Mouse (Mus musculus) kidney, postnatal 36 days (tissue): ENCODE data around the gene Ccdc84.
"Not testable (repeated sequence)": the region's sequence is repeated elsewhere in the genome, so short reads cannot be mapped to it uniquely, and the experiment has no call there.

Experiments used
- DNase-seq, 2 experiments: peaks; one replicate each; pipeline ENCODE4 v3.0.0; 2021 to 2022; ENCODE audit warnings: mixed read lengths in 2 of 2

The Ccdc84 gene

DNA sequence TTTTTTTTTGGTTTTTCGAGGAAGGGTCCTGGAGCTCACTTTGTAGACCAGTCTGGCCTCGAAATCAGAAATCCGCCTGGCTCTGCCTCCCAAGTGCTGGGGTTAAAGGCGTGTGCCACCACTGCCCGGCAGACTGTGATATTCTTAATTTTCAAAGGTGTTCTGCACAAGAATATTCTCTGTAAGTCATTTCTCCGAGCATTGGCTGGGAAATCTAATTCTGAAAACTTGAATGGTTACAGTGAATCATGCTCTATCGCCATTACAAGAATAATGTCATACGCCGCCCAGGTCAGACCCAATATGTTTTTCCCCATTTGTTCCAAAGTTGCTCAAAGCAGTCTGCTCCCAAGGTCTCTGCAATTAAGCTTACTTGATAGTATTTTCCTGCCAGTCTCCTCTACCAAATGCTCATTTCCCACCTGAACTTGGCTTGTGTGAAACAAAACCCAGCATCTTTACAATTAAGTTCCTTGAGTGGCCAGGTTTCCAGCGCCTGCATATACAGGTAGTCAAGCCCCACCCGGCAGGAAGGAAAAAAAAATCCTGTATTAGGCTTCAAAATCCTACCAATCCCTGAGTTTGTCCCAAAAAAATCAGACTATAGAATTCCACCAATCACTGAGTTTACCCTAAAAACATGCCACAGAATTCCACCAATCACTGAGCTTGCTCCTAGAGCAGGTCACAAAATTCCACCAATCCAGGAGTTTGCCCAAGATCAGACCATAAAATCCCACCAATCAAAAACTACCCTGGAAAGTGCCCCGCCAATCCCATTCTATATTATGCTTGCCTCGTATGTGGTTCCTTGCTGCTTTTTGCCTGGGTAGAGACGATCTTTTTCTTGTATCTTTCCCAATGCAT is at the start of gene Ccdc84:
Gene Ccdc84, minus strand, starts transcription at position 51 of the 867 bp plus-strand sequence.
- no peak for DNase-seq

DNA sequence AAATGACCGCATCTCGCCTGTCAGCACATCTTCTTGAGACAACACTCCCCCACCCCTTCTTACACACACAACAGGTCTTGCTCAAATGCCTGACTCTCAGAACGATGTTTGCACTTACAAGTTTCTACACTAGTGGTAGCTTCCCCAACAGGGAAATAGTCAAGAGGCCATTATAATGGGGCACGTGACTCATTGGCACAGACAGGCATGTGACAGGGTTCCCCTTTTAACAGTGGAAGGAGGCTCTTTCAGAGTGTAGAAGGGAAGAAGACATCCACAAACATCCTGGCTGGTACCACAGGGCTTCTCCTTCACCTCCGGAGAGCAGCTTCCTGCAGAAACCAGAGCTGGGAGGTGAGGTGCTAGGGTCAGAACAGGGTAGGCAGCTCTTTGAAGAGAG is 43.6 kb upstream of the Ccdc84 start:
- no peak for DNase-seq

DNA sequence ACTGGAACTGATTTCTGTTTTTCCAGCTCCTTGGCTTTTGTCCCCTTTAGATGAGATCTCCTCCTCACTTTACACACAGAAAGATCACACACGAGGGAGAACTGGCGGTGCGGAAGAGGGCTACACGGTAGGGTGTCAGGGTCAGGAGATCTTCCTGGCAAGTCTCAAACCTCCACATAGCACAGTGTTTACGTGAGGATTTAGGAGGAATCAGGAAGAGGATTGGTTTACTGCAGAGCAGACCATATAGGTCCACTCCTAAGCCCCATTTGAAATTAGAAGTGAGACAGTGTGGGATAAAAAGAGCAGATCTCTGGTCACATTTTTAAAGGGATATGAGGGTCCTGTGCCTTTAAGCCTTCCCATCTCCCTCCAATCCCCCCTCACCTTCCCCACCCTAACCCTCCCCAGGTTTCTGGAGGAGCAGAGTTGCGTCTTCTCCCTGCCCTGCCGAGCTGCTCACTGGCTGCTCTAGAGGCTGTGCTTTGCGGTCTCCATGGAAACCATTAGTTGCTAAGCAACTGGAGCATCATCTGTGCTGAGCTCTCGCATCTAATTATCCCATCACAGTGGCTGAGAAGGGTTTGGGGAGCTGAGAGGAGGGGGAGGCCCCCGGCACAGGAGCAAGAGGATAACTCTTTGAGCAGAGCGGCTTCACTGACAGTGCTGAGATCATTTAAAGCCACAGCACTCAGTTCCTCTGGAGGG is 38.8 kb upstream of the Ccdc84 start:
- no peak for DNase-seq

DNA sequence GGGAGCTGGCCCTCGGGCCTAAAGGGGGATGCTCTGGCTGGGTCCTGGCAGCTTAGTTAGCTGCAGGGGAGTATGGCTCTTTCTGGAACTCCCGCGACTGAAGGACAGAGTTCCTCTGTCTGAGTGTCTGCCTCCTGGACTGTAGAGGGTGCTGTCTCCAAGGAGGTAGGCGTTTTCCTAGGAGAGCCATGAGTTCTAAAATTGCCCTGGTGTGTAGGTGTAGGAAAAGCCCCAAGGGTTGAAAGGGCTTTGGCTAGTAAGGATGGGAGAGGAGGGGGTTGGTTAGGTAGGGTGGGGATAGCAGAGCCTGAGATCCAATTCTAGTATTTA is 36.5 kb upstream of the Ccdc84 start, which contains the start of gene Upk2:
Gene Upk2, minus strand, starts transcription at position 86 of the 330 bp plus-strand sequence.
- peak in 1 of 2 experiments; percentile 12 for DNase-seq

DNA sequence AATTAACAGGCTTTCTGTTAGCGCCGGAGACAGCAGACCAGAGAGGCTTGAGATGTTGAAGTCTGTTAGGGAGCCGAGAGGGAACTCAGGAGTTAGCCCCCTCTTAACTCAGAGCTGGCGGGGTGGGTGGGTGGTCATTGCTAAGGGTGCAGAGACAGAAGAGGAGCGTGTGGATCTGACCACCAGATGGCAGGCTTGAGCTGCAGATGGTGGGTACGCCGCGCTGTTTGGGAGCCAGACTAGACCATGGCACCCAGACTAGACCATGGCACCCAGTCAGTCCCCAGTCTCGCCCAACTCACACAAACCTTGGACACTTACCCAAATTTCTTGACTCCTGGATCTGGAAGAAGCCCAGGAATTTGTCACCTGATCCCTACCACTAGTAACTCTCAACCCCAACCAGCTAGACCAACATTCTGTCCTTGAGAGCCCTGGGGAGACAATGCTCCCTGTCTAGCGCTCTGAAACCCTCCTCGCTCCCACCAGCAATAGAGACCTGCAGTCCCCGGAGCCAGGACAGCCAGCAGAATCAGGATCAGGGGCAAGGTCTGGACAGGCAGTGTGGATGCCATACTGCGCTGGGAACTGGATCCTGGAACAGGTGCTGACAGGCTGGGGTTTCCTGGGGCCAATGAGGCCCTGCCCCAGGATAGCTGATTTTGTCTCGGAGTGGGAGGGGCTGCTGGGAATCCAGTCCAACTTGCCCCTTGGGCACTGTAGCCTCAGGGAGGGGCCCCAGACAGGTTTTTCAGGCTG is 35.9 kb upstream of the Ccdc84 start:
- peak; percentile 77 to 95 for DNase-seq

DNA sequence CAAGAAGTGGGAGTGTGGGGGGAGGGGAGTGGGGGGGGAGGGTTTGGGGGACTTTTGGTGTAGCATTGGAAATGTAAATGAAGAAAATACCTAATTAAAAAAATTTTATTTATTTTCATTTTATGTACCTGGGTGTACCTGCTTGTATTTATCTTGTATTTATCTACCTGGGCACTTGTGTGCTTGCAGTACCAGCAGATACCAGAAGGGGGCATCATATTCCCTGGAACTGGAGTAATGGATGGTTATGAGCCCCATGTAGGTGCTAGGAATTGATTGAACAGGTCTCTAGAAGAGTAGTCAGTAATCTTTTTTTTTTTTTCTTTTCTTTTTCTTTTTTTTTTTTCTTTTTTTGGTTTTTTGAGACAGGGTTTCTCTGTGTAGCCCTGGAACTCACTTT is 32.0 kb upstream of the Ccdc84 start:
- DNase-seq: peak in 1 of 2 experiments; percentile 45

DNA sequence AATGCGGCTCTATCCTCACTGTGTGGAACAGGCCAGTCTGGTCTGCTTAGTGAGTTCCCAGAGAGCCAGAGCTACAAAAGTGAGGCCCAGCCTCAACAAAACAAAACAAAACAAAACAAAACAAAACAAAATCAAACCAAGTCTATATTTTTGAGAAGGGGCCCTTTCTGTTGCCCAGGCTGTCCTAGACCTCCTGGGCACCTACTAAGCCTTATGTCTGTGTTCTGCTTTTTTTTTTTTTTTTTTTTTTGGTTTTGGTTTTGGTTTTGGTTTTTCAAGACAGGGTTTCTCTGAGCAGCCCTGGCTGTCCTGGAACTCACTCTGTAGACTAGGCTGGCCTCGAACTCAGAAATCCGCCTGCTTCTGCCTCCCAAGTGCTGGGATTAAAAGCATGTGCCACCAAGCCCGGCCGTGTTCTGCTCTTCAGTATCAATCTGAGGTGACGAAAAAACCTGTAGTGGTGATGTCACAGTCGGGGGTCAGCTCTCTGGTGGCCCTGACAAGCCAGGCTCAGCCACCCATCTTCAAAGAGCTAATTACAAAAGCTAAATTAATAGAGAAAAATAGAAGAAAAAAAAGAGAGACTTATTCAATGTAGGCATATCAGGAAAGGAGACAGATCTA is 26.1 kb upstream of the Ccdc84 start:
- DNase-seq: not testable (repeated sequence)

DNA sequence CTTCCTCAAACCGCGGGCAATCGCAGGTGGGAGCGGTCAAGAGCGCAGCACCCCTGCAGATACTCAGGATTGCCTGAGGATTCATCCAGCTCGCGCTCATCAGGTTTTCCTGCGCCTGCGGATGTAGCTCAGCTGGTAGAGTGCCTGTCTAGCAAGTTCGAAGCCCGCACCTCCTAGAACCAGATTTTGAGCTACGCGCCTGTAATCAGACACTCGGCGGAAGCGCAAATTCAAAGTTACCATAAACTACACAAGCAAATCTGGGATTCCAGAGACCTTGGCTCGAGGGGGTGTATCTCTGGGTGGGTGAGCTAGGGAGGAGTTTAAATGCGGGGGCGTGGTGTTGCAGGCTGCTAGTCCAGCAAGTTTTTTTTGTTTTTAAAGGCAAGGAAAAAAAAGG is 22.6 kb upstream of the Ccdc84 start, which contains the start of gene Foxr1:
Gene Foxr1, minus strand, starts transcription at position 176 of the 400 bp plus-strand sequence.
- no peak for DNase-seq

DNA sequence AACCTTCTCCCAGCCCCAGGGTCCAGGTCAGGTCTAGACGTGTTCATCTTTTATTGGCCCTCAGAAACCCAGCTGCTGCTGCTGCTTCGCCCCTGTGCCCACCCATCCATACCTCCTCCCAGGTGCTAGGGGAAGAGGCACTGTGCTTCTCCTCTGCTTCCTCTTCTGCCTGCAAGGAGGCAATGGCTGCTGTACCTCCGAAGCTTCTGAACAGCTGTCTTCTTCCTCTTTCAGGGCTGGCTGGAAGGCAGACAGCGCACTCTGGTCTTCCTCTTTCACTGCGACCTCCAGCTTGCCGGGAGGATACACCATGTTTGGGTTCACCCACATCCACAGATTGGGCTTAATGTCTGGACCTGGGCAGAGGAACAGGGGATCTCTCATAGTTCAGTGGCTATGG is 17.4 kb upstream of the Ccdc84 start:
- no peak for DNase-seq

DNA sequence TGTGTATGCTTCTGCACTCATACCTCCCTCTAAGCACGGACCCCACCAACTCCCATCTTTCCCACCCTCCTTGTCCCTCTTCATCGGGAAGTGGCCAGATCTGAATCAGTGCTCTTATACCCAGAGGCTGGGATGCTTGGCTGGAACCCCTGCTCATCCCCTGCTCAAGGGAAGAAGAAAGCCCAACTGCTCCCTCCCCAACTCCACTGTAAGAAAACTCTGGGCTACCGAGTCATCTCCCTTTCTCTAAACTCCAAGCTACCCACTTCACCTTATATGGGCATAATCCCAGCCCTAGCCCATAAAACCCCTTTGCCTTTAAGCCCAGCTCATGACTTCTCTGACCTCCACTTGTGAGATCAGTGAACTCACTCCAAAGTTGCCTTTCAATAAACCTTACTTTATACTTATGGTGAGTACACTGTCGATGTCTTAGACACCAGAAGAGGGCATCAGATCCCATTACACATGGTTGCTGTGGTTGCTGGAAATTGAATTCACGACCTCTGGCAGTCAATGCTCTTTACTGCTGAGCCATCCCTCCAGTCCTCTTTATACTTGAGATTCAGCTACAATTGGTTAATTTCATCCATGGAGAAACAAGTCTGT is 14.3 kb upstream of the Ccdc84 start:
- no peak for DNase-seq

DNA sequence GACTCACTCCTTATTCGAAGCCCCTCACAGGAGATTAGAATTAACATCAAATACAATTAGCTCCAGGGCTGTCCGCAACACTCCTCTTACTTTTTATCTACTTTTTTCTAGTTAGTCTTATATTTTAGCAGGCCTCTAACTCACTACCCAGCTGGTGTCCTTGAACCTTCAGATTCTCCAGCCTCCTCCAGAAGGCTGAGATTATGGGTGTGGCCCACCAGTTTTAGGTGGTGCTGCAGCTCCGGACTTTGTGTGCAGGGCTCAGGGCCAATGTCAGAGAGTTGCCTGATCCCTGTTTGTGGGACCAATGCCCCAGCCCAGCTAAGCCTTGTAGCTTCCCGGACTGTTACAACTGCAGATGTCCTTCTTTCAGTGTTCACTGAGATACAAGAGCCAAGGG is 5.2 kb upstream of the Ccdc84 start:
- DNase-seq: no peak

DNA sequence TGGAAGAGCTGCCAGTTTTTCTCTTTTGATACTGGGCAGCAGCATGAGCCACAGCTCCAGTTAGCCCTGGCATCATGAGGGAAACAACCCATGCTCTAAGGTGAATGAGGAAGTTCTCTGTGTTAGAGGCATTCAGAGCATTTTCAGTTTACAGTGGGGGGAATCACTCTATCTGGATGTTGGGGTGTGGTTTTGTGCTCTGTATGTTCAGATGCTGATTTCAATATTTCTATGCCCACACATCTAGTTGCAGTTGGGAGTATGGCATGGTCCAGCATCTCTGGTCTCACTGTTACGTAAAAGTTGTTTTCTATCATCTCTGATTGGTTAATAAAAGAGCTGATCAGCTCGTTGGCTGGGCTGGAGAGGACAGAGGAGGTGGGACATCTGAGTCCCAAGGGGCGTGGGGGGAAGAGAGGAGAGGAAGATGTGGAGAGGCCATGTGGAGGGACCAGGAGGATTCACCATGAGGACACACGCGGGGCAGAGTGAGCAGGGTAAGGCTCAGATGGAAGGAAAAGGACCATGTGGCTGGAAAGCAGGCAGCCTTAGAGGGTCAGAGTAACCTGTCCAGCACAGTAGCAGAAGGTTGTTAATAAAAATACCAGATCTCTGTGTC is 2.0 kb upstream of the Ccdc84 start:
- DNase-seq: no peak

DNA sequence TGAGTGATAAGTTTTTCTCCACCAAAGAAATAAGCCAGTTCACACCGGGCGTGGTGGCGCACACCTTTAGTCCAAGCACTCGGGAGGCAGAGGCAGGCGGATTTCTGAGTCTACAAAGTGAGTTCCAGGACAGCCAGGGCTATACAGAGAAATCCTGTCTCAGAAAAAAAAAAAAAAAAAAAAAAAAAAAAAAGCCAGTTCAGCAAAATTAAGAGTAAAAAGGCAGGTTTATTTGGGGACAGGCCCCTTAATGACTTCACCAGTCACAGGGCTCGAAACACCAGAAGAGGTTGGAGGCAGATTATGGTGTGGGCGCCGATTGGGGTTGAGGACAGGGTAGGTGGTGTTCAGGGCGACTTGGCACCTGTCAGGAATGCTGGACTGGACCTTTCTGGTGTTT is 1.4 kb upstream of the Ccdc84 start:
- DNase-seq: not testable (repeated sequence)

DNA sequence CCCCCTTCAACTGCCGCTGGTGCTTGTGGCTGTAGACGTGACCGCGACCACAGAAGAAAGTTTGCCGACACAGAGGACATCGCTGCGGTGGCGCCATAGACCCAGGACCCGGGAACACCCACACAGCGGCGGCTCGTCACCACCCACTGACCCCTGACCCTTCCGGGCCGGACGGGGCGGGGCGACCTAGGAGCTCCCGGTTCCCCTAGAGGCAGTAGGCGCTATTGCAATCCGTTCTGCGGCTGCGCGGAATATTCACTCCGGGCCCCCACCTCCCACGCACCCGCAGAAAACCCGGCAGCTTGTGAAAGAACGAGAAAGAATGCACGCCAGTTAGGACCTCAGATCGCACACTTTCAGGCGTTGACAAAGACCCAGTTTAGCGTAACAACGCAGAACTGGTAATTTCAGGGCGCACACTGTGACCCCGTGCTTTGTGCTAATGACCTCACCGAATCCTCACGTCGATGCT is 441 bp downstream of the Ccdc84 start:
- peak; percentile 94 to 99 for DNase-seq

DNA sequence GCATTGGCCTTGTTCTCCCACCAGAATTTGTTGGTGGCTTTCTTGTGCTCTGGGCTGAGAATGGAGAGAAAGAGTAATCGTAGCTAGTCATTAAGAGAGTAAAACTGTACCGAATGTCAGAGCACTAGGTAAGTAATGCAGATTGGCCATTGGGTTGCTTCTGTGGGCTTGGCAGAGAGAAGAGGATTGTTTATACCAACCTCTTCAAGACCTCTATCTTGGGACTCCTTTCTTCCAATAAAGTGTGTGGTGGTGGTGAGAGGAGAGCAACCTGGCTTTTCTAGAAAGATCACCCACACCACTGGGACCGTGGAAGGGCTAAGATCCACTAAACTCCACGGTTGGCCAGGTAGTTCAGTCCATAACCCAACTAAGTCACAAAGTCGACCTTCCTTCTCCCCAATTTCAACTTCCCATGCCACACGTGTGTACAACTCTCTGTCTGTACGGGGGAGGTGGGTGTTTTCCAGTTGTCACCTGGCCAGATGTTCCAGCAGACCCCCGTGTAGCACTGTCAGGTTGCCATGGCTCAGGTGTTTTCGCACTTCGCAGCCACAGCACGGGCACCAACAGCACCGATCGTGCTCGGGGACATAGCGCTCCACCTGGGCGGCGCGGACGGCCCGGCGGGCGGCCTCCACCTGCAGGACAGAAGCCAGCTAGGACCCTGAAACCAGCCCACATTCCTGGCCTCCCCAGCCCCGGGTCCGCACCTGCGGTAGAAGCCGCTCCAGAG is 1.0 kb downstream of the Ccdc84 start:
- no peak for DNase-seq

DNA sequence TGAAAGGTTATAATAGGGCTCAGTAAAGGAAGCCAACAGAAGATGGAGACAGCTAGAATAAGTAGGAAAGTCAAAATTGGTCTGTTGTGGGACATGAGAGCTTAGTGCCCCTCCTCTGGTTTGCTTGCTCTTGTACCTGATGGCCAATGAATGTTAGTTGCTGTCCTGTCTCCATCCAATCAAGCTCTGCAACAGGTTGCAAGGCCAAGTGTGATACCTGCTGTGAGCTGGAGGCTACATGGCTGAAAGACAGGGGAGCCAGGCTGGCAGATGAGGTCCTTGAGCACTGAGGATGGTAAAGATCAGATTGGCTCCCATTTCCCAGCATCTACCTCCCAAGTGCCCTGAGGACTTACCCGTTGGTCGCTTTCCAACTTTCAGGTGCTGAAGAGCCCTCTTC is 5.6 kb downstream of the Ccdc84 start:
- no peak for DNase-seq

DNA sequence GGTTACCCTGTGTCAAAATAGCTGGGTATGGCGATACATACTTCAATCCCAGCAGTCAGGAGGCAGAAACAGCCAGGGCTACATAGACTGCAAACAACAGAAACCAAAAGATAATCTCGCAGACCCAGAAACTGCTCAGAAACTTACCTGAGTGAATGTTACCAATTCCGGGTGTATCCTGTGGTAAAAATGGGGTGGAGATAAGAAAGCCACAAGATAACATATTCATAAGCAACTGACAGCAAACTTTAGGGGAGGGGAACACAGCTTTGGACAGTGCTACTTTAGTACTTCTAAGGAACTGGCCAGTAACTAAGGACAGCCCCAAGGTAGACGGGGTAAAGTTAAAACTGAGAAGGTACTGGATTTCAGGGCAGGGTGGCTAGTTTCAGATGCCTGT is 6.1 kb downstream of the Ccdc84 start:
- DNase-seq: no peak

DNA sequence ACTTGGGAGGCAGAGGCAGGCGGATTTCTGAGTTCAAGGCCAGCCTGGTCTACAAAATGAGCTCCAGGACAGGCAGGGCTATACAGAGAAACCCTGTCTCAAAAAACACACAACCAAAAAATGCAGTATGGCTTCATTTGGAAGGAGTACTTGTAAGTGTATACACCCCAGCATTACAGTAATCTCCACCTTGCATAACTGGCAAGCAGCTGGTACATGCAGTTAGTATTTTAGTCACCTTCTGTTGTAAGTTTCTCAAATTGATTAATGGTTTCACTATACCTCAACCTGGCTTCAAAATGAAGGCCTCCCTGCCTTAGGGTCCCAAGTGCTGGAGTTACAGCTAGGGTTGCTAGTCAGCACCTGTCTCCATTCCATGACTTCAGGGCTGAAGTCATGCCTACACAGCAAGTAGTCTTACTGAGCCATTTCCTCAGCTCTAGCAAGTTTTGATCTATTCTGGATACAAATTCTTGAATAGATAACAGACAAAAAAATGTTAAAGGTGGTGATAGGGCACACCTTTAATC is 6.7 kb downstream of the Ccdc84 start:
- no peak for DNase-seq

DNA sequence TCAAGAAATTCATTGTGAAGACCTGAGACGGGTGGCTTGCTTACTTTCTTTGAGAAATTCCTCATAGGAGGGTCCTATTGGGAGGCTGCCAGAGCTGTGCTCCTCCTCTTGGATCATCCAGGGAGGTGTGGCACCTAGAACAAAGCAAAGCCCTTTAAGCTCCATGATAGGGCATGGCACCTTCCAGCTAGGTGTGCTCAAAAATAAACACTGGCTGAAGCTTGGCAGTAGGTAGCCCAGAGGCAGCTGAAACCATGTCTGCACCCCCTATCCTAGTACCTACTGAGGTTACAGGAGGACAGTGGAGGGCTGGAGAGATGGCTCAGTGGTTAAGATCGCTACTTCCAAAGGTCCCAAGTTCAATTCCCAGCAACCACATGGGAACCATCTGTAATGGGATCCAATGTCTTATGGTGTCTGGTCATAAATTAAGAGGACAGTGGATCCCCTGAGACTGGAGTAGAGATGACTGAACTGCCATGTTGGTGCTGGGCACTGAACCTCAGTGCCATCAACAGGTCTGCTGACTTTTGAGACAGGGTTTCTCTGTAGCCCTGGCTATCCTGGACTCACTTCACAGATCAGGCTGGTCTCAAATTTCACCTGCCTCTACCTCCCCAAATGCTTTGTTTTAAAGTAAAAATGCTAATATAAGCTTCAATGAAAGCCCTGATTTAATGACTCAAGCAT is 7.6 kb downstream of the Ccdc84 start:
- no peak for DNase-seq

DNA sequence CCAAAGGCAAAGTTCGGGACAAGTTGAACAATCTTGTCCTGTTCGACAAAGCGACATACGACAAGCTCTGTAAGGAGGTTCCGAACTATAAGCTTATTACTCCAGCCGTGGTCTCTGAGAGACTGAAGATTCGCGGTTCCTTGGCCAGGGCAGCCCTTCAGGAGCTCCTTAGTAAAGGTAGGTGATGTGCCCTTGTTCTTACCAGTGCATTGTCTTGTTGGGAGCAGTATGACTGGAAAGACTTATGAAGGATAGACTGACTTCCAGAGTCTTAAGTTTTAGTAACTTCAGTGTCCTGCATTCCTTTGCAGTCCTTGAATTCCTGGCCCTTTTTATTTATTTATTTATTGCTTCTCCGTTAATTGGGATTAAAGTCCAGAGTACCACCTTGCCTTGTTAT is 9.7 kb downstream of the Ccdc84 start:
- not testable (repeated sequence) for DNase-seq
